Mouse (Mus musculus): Measurements from ENCODE around the gene Col15a1. TPM values are rescaled to one million over a fixed set of nuclear protein-coding genes. Genes with fewer than 3 reads are reported as not detected.

Col15a1 gene
- polyA plus RNA-seq, 1 experiment from 2014 or later = 28.6 TPM

DNA sequence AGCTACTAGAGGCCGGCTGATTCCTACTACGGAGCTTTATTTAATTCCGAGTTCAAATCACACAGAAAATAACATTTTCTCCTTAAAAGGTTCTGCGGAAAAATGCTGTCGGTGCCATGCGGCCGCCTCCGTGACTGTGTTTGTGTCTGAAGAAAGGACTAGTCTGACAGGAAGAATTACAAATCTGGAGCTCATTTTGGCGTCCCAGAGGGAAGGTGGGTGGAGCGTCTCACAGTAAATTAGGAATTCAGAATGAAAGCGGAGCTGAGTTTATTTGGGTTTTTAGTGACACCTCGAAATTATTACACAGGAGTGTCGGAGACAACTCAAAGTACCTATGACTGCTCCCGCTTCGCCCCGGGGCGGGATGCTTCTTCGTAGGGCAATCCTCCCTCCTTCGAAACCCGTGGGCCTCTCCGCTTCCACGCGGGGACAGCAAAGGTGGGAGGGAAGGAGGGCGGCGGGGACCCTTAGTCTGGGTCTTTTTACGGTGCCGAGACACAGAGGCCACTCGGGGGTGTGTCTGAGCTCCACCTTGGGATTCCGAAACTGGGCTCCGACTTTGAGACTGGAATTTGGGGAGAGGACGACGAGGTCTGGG is 144.2 kb downstream of the Col15a1 start:
- no peak for ATAC-seq (ENCODE audit: low FRiP score, low TSS enrichment)
- H3K4me3 ChIP-seq (ENCODE audit: low read depth, low read length) = peak overlapping the region; percentile 87
- peak overlapping the region; percentile 70 for H3K9ac ChIP-seq (ENCODE audit: low read length)
- TF ChIP-seq EP300 (optimal IDR thresholded peaks at IDR 0.05) = no peak
- no peak for TF ChIP-seq CTCF (IDR thresholded peaks at IDR 0.05; ENCODE audit: low read depth)
- H3K4me2 ChIP-seq (replicated peaks; ENCODE audit: low read depth) = peak overlapping the region; percentile 98
- H3K36me3 ChIP-seq (ENCODE audit: control insufficient read depth, insufficient read depth, low read length) = no peaks in the 10 kb centered on the region
- DNase-seq (ENCODE audit: low spot score) = peak; percentile 31
- H3K27me3 ChIP-seq (ENCODE audit: control insufficient read depth, insufficient read depth, low read length) = no peaks in the 10 kb centered on the region
- no peaks in the 10 kb centered on the region for H3K4me1 ChIP-seq (replicated peaks; ENCODE audit: control insufficient read depth, insufficient read depth)
- H3K27ac ChIP-seq (replicated peaks) = peak overlapping the region; percentile 88
- under 1% methylated on average over 32 of the region's 32 CpGs for WGBS
- H3K9me3 ChIP-seq (ENCODE audit: control insufficient read depth, low read length) = no peaks in the 10 kb centered on the region

DNA sequence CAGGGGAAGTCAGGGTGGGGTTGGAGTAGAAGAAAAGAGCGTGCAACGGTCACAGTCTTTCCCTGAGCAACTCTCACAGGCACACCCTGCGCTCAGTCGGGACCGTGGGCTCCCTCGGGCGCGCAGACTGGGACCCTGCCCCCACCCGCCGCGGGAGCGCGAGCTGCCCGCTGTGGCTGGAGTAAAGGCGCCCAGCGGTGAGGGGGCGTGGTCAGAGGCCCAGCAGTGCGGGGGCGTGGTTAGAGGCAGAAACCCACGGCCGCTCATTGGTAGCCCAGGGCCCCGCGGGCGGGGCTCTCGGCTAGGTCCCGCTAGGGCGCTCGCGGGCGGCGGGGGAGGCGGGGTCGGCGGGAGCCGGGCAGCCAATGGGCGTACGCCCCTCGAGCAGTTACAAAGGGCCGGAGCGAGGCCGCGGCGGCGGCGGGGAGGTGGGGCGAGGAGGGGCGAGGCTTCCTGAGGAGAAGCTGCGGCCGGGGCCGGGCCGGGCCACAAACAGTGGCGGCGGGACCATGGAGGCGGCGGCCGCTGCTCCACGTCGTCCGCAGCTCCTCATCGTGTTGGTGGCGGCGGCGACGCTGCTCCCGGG is 144.9 kb downstream of the Col15a1 start, which contains the start of gene Tgfbr1:
Tgfbr1 (plus strand) TSS at position 420 of the 586 bp plus-strand sequence.
- Histone ChIP-seq H3K4me2 (replicated peaks; ENCODE audit: low read depth) (peak within 1 kb of the TSS; percentile 98), H3K9me3 (ENCODE audit: control insufficient read depth, low read length) (no peaks in the 10 kb centered on the region), H3K36me3 (ENCODE audit: control insufficient read depth, insufficient read depth, low read length) (no peaks in the 10 kb centered on the region), H3K27ac (replicated peaks) (peak within 1 kb of the TSS; percentile 96), H3K4me1 (replicated peaks; ENCODE audit: control insufficient read depth, insufficient read depth) (no peaks in the 10 kb centered on the region), H3K4me3 (ENCODE audit: low read depth, low read length) (peak within 1 kb of the TSS; percentile 87), H3K9ac (ENCODE audit: low read length) (peak within 1 kb of the TSS; percentile 90), H3K27me3 (ENCODE audit: control insufficient read depth, insufficient read depth, low read length) (no peaks in the 10 kb centered on the region)
- WGBS = under 1% methylated on average over 52 of the region's 65 CpGs
- TF ChIP-seq EP300 (optimal IDR thresholded peaks at IDR 0.05) = no peak
- no peak for TF ChIP-seq CTCF (IDR thresholded peaks at IDR 0.05; ENCODE audit: low read depth)
- peak; percentile 99 for DNase-seq (ENCODE audit: low spot score)
- ATAC-seq (ENCODE audit: low FRiP score, low TSS enrichment) = peak; percentile 99

DNA sequence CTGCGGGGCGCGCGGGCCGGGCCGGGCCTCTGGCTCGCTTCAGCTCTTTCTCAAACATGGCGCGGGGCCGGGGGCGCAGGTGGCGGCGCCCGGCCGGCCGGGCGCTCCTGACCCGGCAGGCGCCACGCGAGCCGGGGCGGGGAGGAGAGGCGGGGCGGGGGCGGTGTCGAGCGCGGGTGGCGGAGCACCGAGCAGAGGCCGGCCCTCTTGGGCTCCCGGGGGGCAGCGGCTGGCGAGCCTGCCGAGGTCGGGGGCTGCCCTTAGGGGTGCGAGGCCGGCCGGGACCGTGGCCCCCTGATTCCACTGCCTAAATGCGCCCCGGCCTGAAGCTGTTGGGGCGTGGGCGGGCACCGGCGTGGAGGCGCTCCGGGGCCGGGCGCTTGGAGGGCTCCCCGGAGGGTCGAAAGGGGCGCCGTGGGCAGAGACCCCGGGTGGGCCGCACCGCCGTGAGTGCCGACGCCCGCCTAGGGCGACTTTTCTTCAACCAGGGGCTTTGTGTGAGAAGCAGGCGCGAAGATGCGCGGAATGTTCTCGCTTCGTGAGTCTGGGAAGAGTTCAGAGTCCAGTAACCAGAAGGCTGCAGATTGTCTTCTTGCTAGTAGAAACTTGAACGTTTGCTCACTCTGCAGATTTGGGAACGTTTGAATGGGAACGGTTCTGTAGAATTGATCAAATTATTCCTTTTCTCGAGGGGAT is 145.6 kb downstream of the Col15a1 start:
- Histone ChIP-seq H3K4me2 (replicated peaks; ENCODE audit: low read depth) (peak overlapping the region; percentile 98), H3K27ac (replicated peaks) (peak overlapping the region; percentile 96), H3K9me3 (ENCODE audit: control insufficient read depth, low read length) (no peaks in the 10 kb centered on the region), H3K36me3 (ENCODE audit: control insufficient read depth, insufficient read depth, low read length) (no peaks in the 10 kb centered on the region), H3K4me3 (ENCODE audit: low read depth, low read length) (peak overlapping the region; percentile 87), H3K27me3 (ENCODE audit: control insufficient read depth, insufficient read depth, low read length) (no peaks in the 10 kb centered on the region), H3K9ac (ENCODE audit: low read length) (peak overlapping the region; percentile 90), H3K4me1 (replicated peaks; ENCODE audit: control insufficient read depth, insufficient read depth) (no peaks in the 10 kb centered on the region)
- WGBS = 1% methylated on average over 64 of the region's 73 CpGs
- no peak for TF ChIP-seq EP300 (optimal IDR thresholded peaks at IDR 0.05)
- no peak for TF ChIP-seq CTCF (IDR thresholded peaks at IDR 0.05; ENCODE audit: low read depth)
- peak; percentile 83 for DNase-seq (ENCODE audit: low spot score)
- ATAC-seq (ENCODE audit: low FRiP score, low TSS enrichment) = peak; percentile 78

DNA sequence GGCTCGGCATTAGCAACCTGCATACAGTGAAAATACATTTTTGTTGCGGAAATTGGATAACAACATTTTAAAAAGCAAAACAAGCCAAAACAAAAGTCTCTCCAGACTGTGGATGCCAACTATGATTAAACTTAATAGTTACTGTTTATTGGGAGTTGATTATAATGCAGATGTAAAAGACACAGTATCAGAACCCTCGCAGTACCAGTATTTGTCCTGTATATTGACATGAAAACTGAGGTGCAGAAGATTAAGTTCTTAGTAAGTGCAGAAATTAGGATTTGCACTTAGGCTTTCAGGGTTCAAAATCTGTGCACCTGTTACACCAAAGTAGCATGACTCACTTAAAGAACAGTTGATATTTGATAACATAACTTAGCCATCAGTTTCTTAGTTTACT is 146.3 kb downstream of the Col15a1 start:
- no peak for DNase-seq (ENCODE audit: low spot score)
- H3K4me1 ChIP-seq (replicated peaks; ENCODE audit: control insufficient read depth, insufficient read depth) = no peaks in the 10 kb centered on the region
- H3K4me2 ChIP-seq (replicated peaks; ENCODE audit: low read depth) = peak overlapping the region; percentile 98
- TF ChIP-seq CTCF (IDR thresholded peaks at IDR 0.05; ENCODE audit: low read depth) (no peak), EP300 (optimal IDR thresholded peaks at IDR 0.05) (no peak)
- no peaks in the 10 kb centered on the region for H3K9me3 ChIP-seq (ENCODE audit: control insufficient read depth, low read length)
- no peak for ATAC-seq (ENCODE audit: low FRiP score, low TSS enrichment)
- WGBS = 38% methylated on average over 3 of the region's 3 CpGs
- H3K4me3 ChIP-seq (ENCODE audit: low read depth, low read length) = peak overlapping the region; percentile 87
- H3K27me3 ChIP-seq (ENCODE audit: control insufficient read depth, insufficient read depth, low read length) = no peaks in the 10 kb centered on the region
- H3K9ac ChIP-seq (ENCODE audit: low read length) = no peak overlapping the region
- no peaks in the 10 kb centered on the region for H3K36me3 ChIP-seq (ENCODE audit: control insufficient read depth, insufficient read depth, low read length)
- H3K27ac ChIP-seq (replicated peaks) = no peak overlapping the region

DNA sequence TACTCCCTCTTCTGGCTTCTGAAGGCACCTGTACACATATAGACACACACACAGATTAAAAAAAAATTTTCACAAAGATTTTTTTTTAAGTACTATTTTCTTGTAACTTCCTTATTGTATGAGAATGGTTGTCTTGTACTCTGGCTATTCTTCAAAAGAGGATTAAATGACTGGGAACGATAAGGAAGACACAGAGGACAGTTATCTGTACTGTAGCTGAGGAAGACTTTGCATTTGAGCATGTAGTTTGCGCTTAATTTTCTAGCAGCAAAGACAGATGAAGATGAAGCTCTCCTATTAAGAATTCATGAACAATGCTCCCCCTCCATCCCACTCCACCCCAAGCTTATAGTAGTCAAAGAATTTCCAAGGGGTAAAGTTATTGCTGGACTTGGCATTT is 154.7 kb downstream of the Col15a1 start:
- no peak for DNase-seq (ENCODE audit: low spot score)
- TF ChIP-seq EP300 (optimal IDR thresholded peaks at IDR 0.05) (no peak), CTCF (IDR thresholded peaks at IDR 0.05; ENCODE audit: low read depth) (no peak)
- no peak overlapping the region for H3K9ac ChIP-seq (ENCODE audit: low read length)
- no peaks in the 10 kb centered on the region for H3K36me3 ChIP-seq (ENCODE audit: control insufficient read depth, insufficient read depth, low read length)
- H3K27ac ChIP-seq (replicated peaks) = no peak overlapping the region
- H3K4me3 ChIP-seq (ENCODE audit: low read depth, low read length) = no peak overlapping the region
- H3K9me3 ChIP-seq (ENCODE audit: control insufficient read depth, low read length) = no peaks in the 10 kb centered on the region
- ATAC-seq (ENCODE audit: low FRiP score, low TSS enrichment) = no peak
- 76% methylated on average over 2 of the region's 2 CpGs for WGBS
- no peaks in the 10 kb centered on the region for H3K27me3 ChIP-seq (ENCODE audit: control insufficient read depth, insufficient read depth, low read length)
- no peak overlapping the region for H3K4me2 ChIP-seq (replicated peaks; ENCODE audit: low read depth)
- peaks cover 3% of the 10 kb centered on the region for H3K4me1 ChIP-seq (replicated peaks; ENCODE audit: control insufficient read depth, insufficient read depth)

Other genes with a start within 250 kb of the Col15a1 start
- gene Gabbr2, start 216.3 kb upstream of the Col15a1 start, polyA plus RNA-seq (2015; fragmentation: Nextera tagmentation; extraction: Ambion mirVana) = 0.04 and 0.06 TPM in 2 replicates
- gene Anks6, start 150.7 kb upstream of the Col15a1 start, polyA plus RNA-seq (2015; fragmentation: Nextera tagmentation; extraction: Ambion mirVana) = 3.7 and 4.6 TPM in 2 replicates
- 57.9 and 59.9 TPM in 2 replicates for gene Galnt12, start 116.3 kb upstream of the Col15a1 start, polyA plus RNA-seq (2015; fragmentation: Nextera tagmentation; extraction: Ambion mirVana)
- gene Tgfbr1, start 145.1 kb downstream of the Col15a1 start, polyA plus RNA-seq (2015; fragmentation: Nextera tagmentation; extraction: Ambion mirVana) = 8.7 and 9.4 TPM in 2 replicates